Comparison of ENCODE assay signal across 18 mouse cellular contexts in the genomic region with DNA sequence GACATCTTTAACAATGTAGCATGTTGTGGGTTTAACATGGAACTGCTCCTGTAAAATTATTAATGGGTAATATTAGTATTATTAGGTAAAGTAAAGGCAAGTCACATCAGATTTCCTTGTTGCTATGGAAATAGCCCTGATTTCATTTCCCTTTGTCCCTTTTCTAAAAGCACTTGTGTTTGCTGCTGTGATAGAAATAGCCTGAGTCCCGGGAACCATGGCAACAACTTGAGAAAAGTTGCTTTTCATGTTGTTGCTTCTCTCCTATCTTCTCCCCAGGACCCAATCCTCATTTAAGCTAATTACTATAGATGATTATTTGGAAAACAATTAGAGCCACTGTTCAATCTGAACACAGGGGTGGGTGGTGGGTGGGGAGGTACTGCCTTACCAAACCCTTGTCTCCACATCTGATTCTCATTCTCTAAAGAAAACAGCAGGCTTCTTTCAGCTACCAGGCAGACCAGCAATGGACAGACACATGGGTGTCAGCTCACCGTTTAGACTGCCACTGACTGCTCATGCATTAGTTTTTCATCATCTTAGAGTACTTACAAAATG.
DNase-seq lines count a peak whose midpoint lies in the region; ATAC-seq lines count a peak whose summit lies in the region.
"Had no signal": no experiment of that assay in that cellular context is flagged by ENCODE, and none has a peak within 500 bp of the region (broad histone marks: within the 10 kb centered on the region; RNA-seq: fewer than 3 reads in every experiment).

No protein-coding gene starts in this region.

- ATAC-seq in forebrain, embryonic 12.5 days (ENCODE audit: low FRiP score): peak; percentile 70; the same call in 1 of the 2 replicates
- ATAC-seq in midbrain, embryonic 13.5 days: 0 out of 2 replicates have a peak, but pooled peaks have one; percentile 30
- ATAC-seq in midbrain, embryonic 15.5 days (replicated peaks): no peak
- peak; percentile 72 for ATAC-seq in midbrain, embryonic 16.5 days
- ATAC-seq: lung, postnatal 0 days had no signal

- no peak overlapping the region for H3K9ac ChIP-seq in forebrain, embryonic 12.5 days
- no peak overlapping the region for H3K9ac ChIP-seq in midbrain, embryonic 13.5 days (replicated peaks)
- H3K9ac ChIP-seq in midbrain, embryonic 15.5 days: no peak overlapping the region
- H3K9ac ChIP-seq in midbrain, embryonic 16.5 days (ENCODE audit: low read depth, low read length): no peak overlapping the region
- H3K9ac ChIP-seq: embryonic facial prominence, embryonic 15.5 days; heart, embryonic 12.5 days; neural tube, embryonic 12.5 days had no signal

- H3K36me3 ChIP-seq in forebrain, embryonic 12.5 days (replicated peaks): no peaks in the 10 kb centered on the region
- no peaks in the 10 kb centered on the region for H3K36me3 ChIP-seq in forebrain, embryonic 10.5 days (replicated peaks)
- no peaks in the 10 kb centered on the region for H3K36me3 ChIP-seq in midbrain, embryonic 13.5 days
- no peaks in the 10 kb centered on the region for H3K36me3 ChIP-seq in midbrain, embryonic 15.5 days (replicated peaks)
- no peaks in the 10 kb centered on the region for H3K36me3 ChIP-seq in midbrain, embryonic 16.5 days (ENCODE audit: control insufficient read depth, insufficient read depth, low read length)
- H3K36me3 ChIP-seq: embryonic facial prominence, embryonic 15.5 days; heart, embryonic 12.5 days; neural tube, embryonic 12.5 days had no signal

- no peaks in the 10 kb centered on the region for H3K27me3 ChIP-seq in forebrain, embryonic 12.5 days
- H3K27me3 ChIP-seq in forebrain, embryonic 10.5 days (ENCODE audit: poor library complexity, severe bottlenecking): no peaks in the 10 kb centered on the region
- no peaks in the 10 kb centered on the region for H3K27me3 ChIP-seq in midbrain, embryonic 13.5 days
- H3K27me3 ChIP-seq in midbrain, embryonic 15.5 days (replicated peaks): no peaks in the 10 kb centered on the region
- H3K27me3 ChIP-seq in midbrain, embryonic 16.5 days (ENCODE audit: control insufficient read depth, insufficient read depth, low read depth, low read length): no peaks in the 10 kb centered on the region
- H3K27me3 ChIP-seq: CH12.LX; embryonic facial prominence, embryonic 15.5 days; heart, embryonic 12.5 days; neural tube, embryonic 12.5 days had no signal

- no peak overlapping the region for H3K4me3 ChIP-seq in forebrain, embryonic 12.5 days (replicated peaks)
- no peak overlapping the region for H3K4me3 ChIP-seq in forebrain, embryonic 10.5 days
- no peak overlapping the region for H3K4me3 ChIP-seq in midbrain, embryonic 13.5 days (replicated peaks)
- H3K4me3 ChIP-seq in midbrain, embryonic 15.5 days: no peak overlapping the region
- H3K4me3 ChIP-seq in midbrain, embryonic 16.5 days (ENCODE audit: low read depth, low read length): no peak overlapping the region
- H3K4me3 ChIP-seq: embryonic facial prominence, embryonic 15.5 days; heart, embryonic 12.5 days; neural tube, embryonic 12.5 days had no signal

- DNase-seq in forebrain, embryonic 10.5 days (ENCODE audit: extremely low spot score, low spot score): no peak
- DNase-seq in brain, embryonic 18.5 days (ENCODE audit: low read depth, low spot score): peak; percentile 42
- no peak for DNase-seq in ovary, adult 18-20 months (ENCODE audit: low spot score)
- DNase-seq in kidney, postnatal 25 days: no peak
- DNase-seq: cerebellum, adult 9-11 months; heart, postnatal 14 days; kidney, adult 18-20 months; liver had no signal

- H3K9me3 ChIP-seq in forebrain, embryonic 12.5 days: no peaks in the 10 kb centered on the region
- H3K9me3 ChIP-seq in forebrain, embryonic 10.5 days: no peaks in the 10 kb centered on the region
- H3K9me3 ChIP-seq in midbrain, embryonic 13.5 days: no peaks in the 10 kb centered on the region
- no peaks in the 10 kb centered on the region for H3K9me3 ChIP-seq in midbrain, embryonic 15.5 days
- H3K9me3 ChIP-seq in midbrain, embryonic 16.5 days (replicated peaks; ENCODE audit: control insufficient read depth, low read length, poor library complexity, severe bottlenecking): no peaks in the 10 kb centered on the region; the same call in 1 of the 2 replicates
- H3K9me3 ChIP-seq: embryonic facial prominence, embryonic 15.5 days; heart, embryonic 12.5 days; neural tube, embryonic 12.5 days had no signal

- peaks cover 4% of the 10 kb centered on the region for H3K4me1 ChIP-seq in forebrain, embryonic 12.5 days
- H3K4me1 ChIP-seq in forebrain, embryonic 10.5 days: peaks cover 9% of the 10 kb centered on the region
- H3K4me1 ChIP-seq in midbrain, embryonic 13.5 days (replicated peaks): peaks cover 6% of the 10 kb centered on the region; the same call in 1 of the 2 replicates
- H3K4me1 ChIP-seq in midbrain, embryonic 15.5 days: no peaks in the 10 kb centered on the region
- H3K4me1 ChIP-seq in midbrain, embryonic 16.5 days (ENCODE audit: control insufficient read depth, insufficient read depth, low read length): peaks cover 8% of the 10 kb centered on the region; the same call in 1 of the 2 replicates
- H3K4me1 ChIP-seq: embryonic facial prominence, embryonic 15.5 days; heart, embryonic 12.5 days; neural tube, embryonic 12.5 days had no signal

- 8% methylated on average over 2 of the region's 2 CpGs for WGBS in forebrain, embryonic 12.5 days
- 22% methylated on average over 2 of the region's 2 CpGs for WGBS in forebrain, embryonic 10.5 days
- 22% methylated on average over 2 of the region's 2 CpGs for WGBS in midbrain, embryonic 13.5 days
- WGBS in midbrain, embryonic 15.5 days: 13% methylated on average over 2 of the region's 2 CpGs
- 19% methylated on average over 2 of the region's 2 CpGs for WGBS in midbrain, embryonic 16.5 days

- H3K27ac ChIP-seq in forebrain, embryonic 12.5 days: no peak overlapping the region
- H3K27ac ChIP-seq in forebrain, embryonic 10.5 days: no peak overlapping the region
- H3K27ac ChIP-seq in midbrain, embryonic 13.5 days: no peak overlapping the region
- no peak overlapping the region for H3K27ac ChIP-seq in midbrain, embryonic 15.5 days
- peak overlapping the region; percentile 53; the same call in 1 of the 2 replicates for H3K27ac ChIP-seq in midbrain, embryonic 16.5 days (ENCODE audit: low read length)
- H3K27ac ChIP-seq: embryonic facial prominence, embryonic 15.5 days; kidney, postnatal 0 days; neural tube, embryonic 12.5 days had no signal

- H3K4me2 ChIP-seq in forebrain, embryonic 12.5 days: no peak overlapping the region
- no peak overlapping the region for H3K4me2 ChIP-seq in midbrain, embryonic 13.5 days (replicated peaks)
- no peak overlapping the region for H3K4me2 ChIP-seq in midbrain, embryonic 15.5 days
- H3K4me2 ChIP-seq in midbrain, embryonic 16.5 days (ENCODE audit: low read length): no peak overlapping the region
- H3K4me2 ChIP-seq: embryonic facial prominence, embryonic 15.5 days; heart, embryonic 12.5 days; neural tube, embryonic 12.5 days had no signal
